Mouse (Mus musculus) thymus, adult 2 months (tissue): ENCODE measurements around the gene Nos1ap. TPM values are rescaled to one million over a fixed set of nuclear protein-coding genes. Genes with fewer than 3 reads are reported as not detected.

ENCODE experiments used
- DNase-seq: peaks from one replicate; pipeline ENCODE4 v3.0.0; 2021
- H3K27ac ChIP-seq: fragments of 200-500 bp; 2 replicates; pipeline ENCODE4 v1.5.1; 2012; ENCODE audit warnings: low read length, control low read depth; ENCODE audit not compliant: control insufficient read depth, insufficient read depth
- H3K27me3 ChIP-seq: fragments of 200-500 bp; 2 replicates; pipeline ENCODE4 v1.6.1; 2012; ENCODE audit warnings: mild to moderate bottlenecking, low read length, moderate library complexity, mixed read lengths; ENCODE audit not compliant: control insufficient read depth, insufficient read depth
- H3K36me3 ChIP-seq: fragments of 200-500 bp; 2 replicates; pipeline ENCODE4 v1.6.1; 2012; ENCODE audit warnings: mild to moderate bottlenecking, low read length, moderate library complexity; ENCODE audit not compliant: control insufficient read depth, insufficient read depth
- H3K4me1 ChIP-seq: fragments of 200-500 bp; replicated peaks from 2 replicates; pipeline ENCODE4 v1.6.1; 2012; ENCODE audit warnings: low read length; ENCODE audit not compliant: control insufficient read depth, insufficient read depth
- H3K4me3 ChIP-seq: fragments of 200-500 bp; 2 replicates; pipeline ENCODE4 v1.5.1; 2012; ENCODE audit warnings: mild to moderate bottlenecking, low read length, control low read depth, moderate library complexity; ENCODE audit not compliant: control insufficient read depth, insufficient read depth
- CTCF ChIP-seq: fragments of 200-500 bp; IDR thresholded peaks from 2 replicates; pipeline ENCODE4 v1.5.1; 2012; ENCODE audit warnings: mild to moderate bottlenecking, control low read depth, low read length, moderate library complexity, borderline replicate concordance; ENCODE audit not compliant: control insufficient read depth, poor library complexity, insufficient read depth; ENCODE audit errors: extremely low read depth
- POLR2A ChIP-seq: fragments of 200-500 bp; IDR thresholded peaks from 2 replicates; pipeline ENCODE4 v1.6.1; 2012; ENCODE audit warnings: mild to moderate bottlenecking, low read length, control low read depth, moderate library complexity; ENCODE audit not compliant: control insufficient read depth, poor library complexity, insufficient read depth; ENCODE audit errors: extremely low read depth
- WGBS: fragments of 180-500 bp; shearing (Covaris S2); methylation state at CpG from one replicate; pipeline ENCODE4 v1.1.7; 2018; 5-methylcytosine and 5-hydroxymethylcytosine counted together
- polyA plus RNA-seq: library from polyadenylated mRNA; depleted of rRNA; stranded (reverse); fragments of >200 nt; gene quantifications from 2 replicates; pipeline ENCODE4 v1.2.3, GENCODE M21; 2012

Nos1ap gene
- polyA plus RNA-seq, 1 experiment: 3.3 TPM

GRCm38 (mm10) chr1:170510595-170511240 lies 78.9 kb downstream of the Nos1ap start:
- DNase-seq: no peak
- no peaks in the 10 kb centered on the region for H3K36me3 ChIP-seq
- WGBS: 6% methylated on average over 3 of the region's 3 CpGs
- TF ChIP-seq CTCF: no peak
- no peak for TF ChIP-seq POLR2A
- H3K4me1 ChIP-seq: no peaks in the 10 kb centered on the region
- H3K27ac ChIP-seq: no peak overlapping the region
- H3K4me3 ChIP-seq: no peak overlapping the region
- no peaks in the 10 kb centered on the region for H3K27me3 ChIP-seq

GRCm38 (mm10) chr1:170506309-170506708 lies 83.4 kb downstream of the Nos1ap start:
- no peaks in the 10 kb centered on the region for H3K4me1 ChIP-seq
- H3K27ac ChIP-seq: no peak overlapping the region
- no peaks in the 10 kb centered on the region for H3K36me3 ChIP-seq
- TF ChIP-seq POLR2A (no peak), CTCF (no peak)
- 94% methylated on average over 6 of the region's 6 CpGs for WGBS
- H3K27me3 ChIP-seq: no peaks in the 10 kb centered on the region
- no peak overlapping the region for H3K4me3 ChIP-seq
- no peak for DNase-seq

- Histone ChIP-seq H3K27ac (no peak overlapping the region), H3K36me3 (no peaks in the 10 kb centered on the region), H3K27me3 (no peaks in the 10 kb centered on the region), H3K4me3 (no peak overlapping the region), H3K4me1 (no peaks in the 10 kb centered on the region)
- WGBS: 93% methylated on average over 3 of the region's 3 CpGs
- no peak for TF ChIP-seq CTCF
- DNase-seq: no peak
Measured at GRCm38 (mm10) chr1:170505107-170505506, 84.6 kb downstream of the Nos1ap start.

GRCm38 (mm10) chr1:170504378-170504777 lies 85.3 kb downstream of the Nos1ap start:
- no peak for DNase-seq
- no peak for TF ChIP-seq CTCF
- no peak for TF ChIP-seq POLR2A
- 89% methylated on average over 4 of the region's 4 CpGs for WGBS
- no peak overlapping the region for H3K27ac ChIP-seq
- H3K4me1 ChIP-seq: no peaks in the 10 kb centered on the region
- H3K27me3 ChIP-seq: no peaks in the 10 kb centered on the region
- H3K36me3 ChIP-seq: no peaks in the 10 kb centered on the region
- H3K4me3 ChIP-seq: no peak overlapping the region

- TF ChIP-seq POLR2A: no peak
- no peak for TF ChIP-seq CTCF
- WGBS: 93% methylated on average over 4 of the region's 4 CpGs
- H3K4me3 ChIP-seq: no peak overlapping the region
- no peak overlapping the region for H3K27ac ChIP-seq
- no peaks in the 10 kb centered on the region for H3K4me1 ChIP-seq
- no peaks in the 10 kb centered on the region for H3K27me3 ChIP-seq
- no peaks in the 10 kb centered on the region for H3K36me3 ChIP-seq
- no peak for DNase-seq
Measured at GRCm38 (mm10) chr1:170503277-170503739, 86.4 kb downstream of the Nos1ap start.

GRCm38 (mm10) chr1:170502491-170503276 lies 87.0 kb downstream of the Nos1ap start:
- TF ChIP-seq CTCF (no peak), POLR2A (no peak)
- 86% methylated on average over 11 of the region's 11 CpGs for WGBS
- DNase-seq: no peak
- no peaks in the 10 kb centered on the region for H3K4me1 ChIP-seq
- no peak overlapping the region for H3K4me3 ChIP-seq
- H3K36me3 ChIP-seq: no peaks in the 10 kb centered on the region
- H3K27me3 ChIP-seq: no peaks in the 10 kb centered on the region
- H3K27ac ChIP-seq: no peak overlapping the region
